Mouse (Mus musculus) cerebellum, adult 2 months (tissue): ENCODE results near the gene Nod2.

Experiments used
- CTCF ChIP-seq: fragments of 200-500 bp; IDR thresholded peaks from 2 replicates; pipeline ENCODE4 v1.5.1; 2011; ENCODE audit warnings: low read depth, mild to moderate bottlenecking, control low read depth, low read length, moderate library complexity, borderline replicate concordance; ENCODE audit not compliant: insufficient read depth
- POLR2A ChIP-seq: fragments of 200-500 bp; IDR thresholded peaks from 2 replicates; pipeline ENCODE4 v1.6.1; 2011; ENCODE audit warnings: low read length, control low read depth, borderline replicate concordance; ENCODE audit not compliant: insufficient read depth

DNA sequence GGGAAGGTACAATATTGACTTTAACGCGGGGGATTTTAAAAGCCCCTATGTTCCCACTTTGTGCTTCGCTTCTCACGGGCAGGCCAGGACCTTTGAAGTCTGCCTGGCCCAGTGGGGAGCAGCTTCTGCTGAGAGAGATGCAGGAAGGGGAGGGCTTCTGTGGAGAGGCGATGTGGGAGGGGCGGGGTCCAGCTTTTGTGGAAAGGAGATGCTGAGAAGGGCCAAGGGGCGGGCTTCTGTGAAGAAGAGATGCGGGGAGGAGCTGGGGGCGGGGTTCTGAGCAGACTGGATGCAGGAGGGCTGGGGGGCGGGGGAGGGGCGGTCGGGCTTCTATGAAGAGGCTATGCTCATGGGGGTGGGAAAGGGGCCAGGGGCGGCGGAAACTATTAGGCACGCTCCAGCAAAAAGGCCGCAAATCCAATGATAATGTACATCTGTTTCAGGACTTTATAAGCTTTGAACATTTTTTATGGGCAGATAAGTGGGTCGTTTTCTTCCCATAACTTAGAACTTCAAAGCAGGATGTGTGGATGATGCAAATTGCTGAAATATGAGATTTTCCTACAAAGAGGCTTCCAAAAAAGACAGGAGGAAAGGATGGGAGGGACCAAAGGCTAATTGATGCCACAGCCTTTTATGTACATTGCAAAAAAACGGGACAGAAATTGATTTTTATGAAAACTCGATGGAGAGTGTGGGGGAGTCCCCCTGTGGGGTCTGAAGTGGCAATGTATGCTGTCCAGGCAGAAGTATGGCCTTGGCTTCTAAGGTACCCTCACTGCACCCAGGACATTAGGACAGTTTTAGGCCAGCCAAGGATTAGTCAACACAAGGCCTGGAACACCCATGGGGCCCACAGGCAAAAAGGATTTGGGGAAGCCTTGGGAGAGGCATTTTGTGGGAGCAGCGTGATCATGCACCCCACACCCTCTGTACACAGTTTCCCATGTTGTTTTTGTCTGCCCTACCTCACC, 42.8 kb upstream of the Nod2 start:
- no peak for TF ChIP-seq CTCF
- TF ChIP-seq POLR2A = no peak
